Mouse (Mus musculus) liver, embryonic 12.5 days (tissue): ENCODE data around the gene Olfr786. TPM values are rescaled to one million over a fixed set of nuclear protein-coding genes. Genes with fewer than 3 reads are reported as not detected.

ENCODE experiments used
- ATAC-seq: fragments of 200-750 bp; cut with Nextera tagmentation; 2 replicates; pipeline ENCODE4 v1.8.0; 2017; ENCODE audit warnings: moderate number of reproducible peaks, mild to moderate bottlenecking, moderate library complexity
- H3K27ac ChIP-seq: fragments of 300-500 bp; sonication (generic); 2 replicates; pipeline ENCODE4 v1.5.1; 2016; ENCODE audit warnings: mild to moderate bottlenecking
- H3K27me3 ChIP-seq: fragments of 300-500 bp; sonication (generic); replicated peaks from 2 replicates; pipeline ENCODE4 v1.6.1; 2016; ENCODE audit warnings: mild to moderate bottlenecking, moderate library complexity
- H3K36me3 ChIP-seq: fragments of 300-500 bp; sonication (generic); 2 replicates; pipeline ENCODE4 v1.6.1; 2016; ENCODE audit warnings: mild to moderate bottlenecking, moderate library complexity
- H3K4me1 ChIP-seq: fragments of 300-500 bp; sonication (generic); 2 replicates; pipeline ENCODE4 v1.6.1; 2016
- H3K4me2 ChIP-seq: fragments of 300-500 bp; sonication (generic); 2 replicates; pipeline ENCODE4 v1.6.1; 2016; ENCODE audit warnings: mild to moderate bottlenecking, moderate library complexity
- H3K4me3 ChIP-seq: fragments of 300-500 bp; sonication (generic); 2 replicates; pipeline ENCODE4 v1.5.1; 2016; ENCODE audit warnings: mild to moderate bottlenecking, moderate library complexity
- H3K9ac ChIP-seq: fragments of 300-500 bp; sonication (generic); 2 replicates; pipeline ENCODE4 v1.6.1; 2016; ENCODE audit warnings: mild to moderate bottlenecking, moderate library complexity
- H3K9me3 ChIP-seq: fragments of 300-500 bp; sonication (generic); replicated peaks from 2 replicates; pipeline ENCODE4 v1.6.1; 2016; ENCODE audit warnings: mild to moderate bottlenecking, moderate library complexity
- WGBS: fragments of 180-500 bp; shearing (Covaris S2); methylation state at CpG from one replicate; pipeline ENCODE4 v1.1.7; 2016; ENCODE audit not compliant: insufficient replicate concordance; 5-methylcytosine and 5-hydroxymethylcytosine counted together
- polyA plus RNA-seq: library from polyadenylated mRNA; unstranded; fragments of >200 nt; fragmentation: Nextera tagmentation; extraction: Ambion mirVana; gene quantifications from 2 replicates; pipeline ENCODE4 v1.2.1, GENCODE M21; 2016

Gene Olfr786
- polyA plus RNA-seq = not detected in 2 replicates

GRCm38 (mm10) chr10:129427006-129427405 is at the start of gene Olfr786:
Gene Olfr786, plus strand, starts transcription at chr10:129427306.
- Histone ChIP-seq H3K4me2 (no peak within 1 kb of the TSS), H3K9ac (no peak within 1 kb of the TSS), H3K27me3 (no peaks in the 10 kb centered on the region), H3K4me1 (no peaks in the 10 kb centered on the region), H3K27ac (no peak within 1 kb of the TSS), H3K36me3 (no peaks in the 10 kb centered on the region), H3K4me3 (no peak within 1 kb of the TSS), H3K9me3 (no peaks in the 10 kb centered on the region)
- ATAC-seq = no peak

GRCm38 (mm10) chr10:129383783-129384182 is 43.3 kb upstream of the Olfr786 start, which contains the start of gene Olfr784:
Gene Olfr784, plus strand, starts transcription at chr10:129384083.
- no peak within 1 kb of the TSS for H3K4me3 ChIP-seq
- H3K36me3 ChIP-seq = no peaks in the 10 kb centered on the region
- no peaks in the 10 kb centered on the region for H3K4me1 ChIP-seq
- H3K27me3 ChIP-seq = no peaks in the 10 kb centered on the region
- H3K9ac ChIP-seq = no peak within 1 kb of the TSS
- ATAC-seq = no peak
- H3K9me3 ChIP-seq = no peaks in the 10 kb centered on the region
- no peak within 1 kb of the TSS for H3K4me2 ChIP-seq
- H3K27ac ChIP-seq = no peak within 1 kb of the TSS

- no peaks in the 10 kb centered on the region for H3K36me3 ChIP-seq
- 25% methylated on average over 5 of the region's 5 CpGs for WGBS
- H3K27ac ChIP-seq = no peak overlapping the region
- H3K27me3 ChIP-seq = no peaks in the 10 kb centered on the region
- no peak overlapping the region for H3K4me2 ChIP-seq
- no peaks in the 10 kb centered on the region for H3K4me1 ChIP-seq
- ATAC-seq = no peak
- 0 out of 2 replicates have a peak, but pooled peaks cover 16% of the 10 kb centered on the region for H3K9me3 ChIP-seq
- H3K9ac ChIP-seq = no peak overlapping the region
- no peak overlapping the region for H3K4me3 ChIP-seq
Measured at GRCm38 (mm10) chr10:129400892-129401291, 26.2 kb upstream of the Olfr786 start.

- H3K4me2 ChIP-seq = no peak within 1 kb of the TSS
- no peak within 1 kb of the TSS for H3K4me3 ChIP-seq
- H3K27me3 ChIP-seq = no peaks in the 10 kb centered on the region
- H3K27ac ChIP-seq = no peak within 1 kb of the TSS
- H3K36me3 ChIP-seq = no peaks in the 10 kb centered on the region
- WGBS = 41% methylated on average over 2 of the region's 2 CpGs
- ATAC-seq = no peak
- 0 out of 2 replicates have a peak, but pooled peaks cover 12% of the 10 kb centered on the region for H3K9me3 ChIP-seq
- H3K4me1 ChIP-seq = no peaks in the 10 kb centered on the region
- H3K9ac ChIP-seq = no peak within 1 kb of the TSS
Measured at GRCm38 (mm10) chr10:129405126-129405525, 22.0 kb upstream of the Olfr786 start, which contains the start of gene Olfr785. Gene Olfr785, plus strand, starts transcription at chr10:129405426.

GRCm38 (mm10) chr10:129461562-129461961 is 34.5 kb downstream of the Olfr786 start, which contains the start of gene Olfr787:
Gene Olfr787, plus strand, starts transcription at chr10:129461862.
- 67% methylated on average over 3 of the region's 3 CpGs for WGBS
- H3K27ac ChIP-seq = no peak within 1 kb of the TSS
- H3K4me1 ChIP-seq = no peaks in the 10 kb centered on the region
- no peaks in the 10 kb centered on the region for H3K27me3 ChIP-seq
- no peaks in the 10 kb centered on the region for H3K36me3 ChIP-seq
- H3K9me3 ChIP-seq = 0 out of 2 replicates have a peak, but pooled peaks cover 4% of the 10 kb centered on the region
- ATAC-seq = no peak
- no peak within 1 kb of the TSS for H3K9ac ChIP-seq
- no peak within 1 kb of the TSS for H3K4me3 ChIP-seq
- no peak within 1 kb of the TSS for H3K4me2 ChIP-seq

GRCm38 (mm10) chr10:129470698-129471097 is 43.6 kb downstream of the Olfr786 start, which contains the start of gene Olfr788:
Gene Olfr788, plus strand, starts transcription at chr10:129470998.
- Histone ChIP-seq H3K9me3 (no peaks in the 10 kb centered on the region), H3K9ac (no peak within 1 kb of the TSS), H3K36me3 (no peaks in the 10 kb centered on the region), H3K4me3 (no peak within 1 kb of the TSS), H3K4me2 (no peak within 1 kb of the TSS), H3K27me3 (no peaks in the 10 kb centered on the region), H3K4me1 (no peaks in the 10 kb centered on the region), H3K27ac (no peak within 1 kb of the TSS)
- ATAC-seq = no peak

GRCm38 (mm10) chr10:129473256-129473655 is 46.1 kb downstream of the Olfr786 start:
- Histone ChIP-seq H3K27me3 (no peaks in the 10 kb centered on the region), H3K4me3 (no peak overlapping the region), H3K4me1 (no peaks in the 10 kb centered on the region), H3K9me3 (no peaks in the 10 kb centered on the region), H3K9ac (no peak overlapping the region), H3K4me2 (no peak overlapping the region), H3K36me3 (no peaks in the 10 kb centered on the region), H3K27ac (no peak overlapping the region)
- WGBS = 47% methylated on average over 2 of the region's 2 CpGs
- ATAC-seq = no peak

- H3K36me3 ChIP-seq = no peaks in the 10 kb centered on the region
- H3K27ac ChIP-seq = no peak overlapping the region
- H3K4me2 ChIP-seq = no peak overlapping the region
- no peaks in the 10 kb centered on the region for H3K4me1 ChIP-seq
- H3K9ac ChIP-seq = no peak overlapping the region
- no peaks in the 10 kb centered on the region for H3K27me3 ChIP-seq
- H3K4me3 ChIP-seq = no peak overlapping the region
- no peaks in the 10 kb centered on the region for H3K9me3 ChIP-seq
- no peak for ATAC-seq
Measured at GRCm38 (mm10) chr10:129473723-129474122, 46.6 kb downstream of the Olfr786 start.

- Histone ChIP-seq H3K9me3 (no peaks in the 10 kb centered on the region), H3K4me2 (no peak within 1 kb of the TSS), H3K36me3 (no peaks in the 10 kb centered on the region), H3K4me1 (no peaks in the 10 kb centered on the region), H3K27me3 (no peaks in the 10 kb centered on the region), H3K9ac (no peak within 1 kb of the TSS), H3K27ac (no peak within 1 kb of the TSS), H3K4me3 (no peak within 1 kb of the TSS)
- WGBS = 37% methylated on average over 2 of the region's 2 CpGs
- no peak for ATAC-seq
Measured at GRCm38 (mm10) chr10:129484452-129484851, 57.3 kb downstream of the Olfr786 start, which contains the start of gene Olfr789. Gene Olfr789, plus strand, starts transcription at chr10:129484752.

Other genes with a start within 250 kb of the Olfr786 start
- gene Olfr772, start 249.4 kb upstream of the Olfr786 start, polyA plus RNA-seq = not detected in 2 replicates
- not detected in 2 replicates for gene Olfr773, start 239.9 kb upstream of the Olfr786 start, polyA plus RNA-seq
- not detected in 2 replicates for gene Olfr774, start 191.1 kb upstream of the Olfr786 start, polyA plus RNA-seq
- not detected in 2 replicates for gene Olfr775, start 178.9 kb upstream of the Olfr786 start, polyA plus RNA-seq
- gene Olfr776, start 168.2 kb upstream of the Olfr786 start, polyA plus RNA-seq = not detected in 2 replicates
- gene Olfr777, start 155.8 kb upstream of the Olfr786 start, polyA plus RNA-seq = not detected in 2 replicates
- gene Olfr780, start 109.2 kb upstream of the Olfr786 start, polyA plus RNA-seq = not detected in 2 replicates
- gene Olfr781, start 98.5 kb upstream of the Olfr786 start, polyA plus RNA-seq = not detected in 2 replicates
- not detected in 2 replicates for gene Olfr782, start 78.5 kb upstream of the Olfr786 start, polyA plus RNA-seq
- not detected in 2 replicates for gene Olfr784, start 43.2 kb upstream of the Olfr786 start, polyA plus RNA-seq
- not detected in 2 replicates for gene Olfr785, start 21.9 kb upstream of the Olfr786 start, polyA plus RNA-seq
- not detected in 2 replicates for gene Olfr787, start 34.6 kb downstream of the Olfr786 start, polyA plus RNA-seq
- gene Olfr788, start 43.7 kb downstream of the Olfr786 start, polyA plus RNA-seq = not detected in 2 replicates
- gene Olfr789, start 57.4 kb downstream of the Olfr786 start, polyA plus RNA-seq = not detected in 2 replicates
- not detected in 2 replicates for gene Olfr790, start 71.2 kb downstream of the Olfr786 start, polyA plus RNA-seq
- gene Olfr791, start 94.5 kb downstream of the Olfr786 start, polyA plus RNA-seq = not detected in 2 replicates
- gene Olfr792, start 111.9 kb downstream of the Olfr786 start, polyA plus RNA-seq = not detected in 2 replicates
- gene Olfr794, start 140.3 kb downstream of the Olfr786 start, polyA plus RNA-seq = not detected in 2 replicates
- not detected in 2 replicates for gene Olfr796, start 185.3 kb downstream of the Olfr786 start, polyA plus RNA-seq
- gene Olfr798, start 200.6 kb downstream of the Olfr786 start, polyA plus RNA-seq = not detected in 2 replicates
- gene Olfr799, start 210.2 kb downstream of the Olfr786 start, polyA plus RNA-seq = not detected in 2 replicates
- gene Olfr800, start 230.4 kb downstream of the Olfr786 start, polyA plus RNA-seq = not detected in 2 replicates
- gene Olfr801, start 246.6 kb downstream of the Olfr786 start, polyA plus RNA-seq = not detected in 2 replicates